Mouse (Mus musculus) lung, postnatal 0 days (tissue): ENCODE measurements around the gene Camsap1. TPM values are rescaled to one million over a fixed set of nuclear protein-coding genes. Genes with fewer than 3 reads are reported as not detected.

Experiments used
- ATAC-seq: fragments of 200-750 bp; cut with Nextera tagmentation; 2 replicates; pipeline ENCODE4 v1.8.0; 2017; ENCODE audit warnings: moderate library complexity
- DNase-seq: peaks from one replicate; pipeline ENCODE4 v3.0.0-alpha.2; 2016; ENCODE audit warnings: low spot score
- H3K27ac ChIP-seq: fragments of 300-500 bp; sonication (generic); 2 replicates; pipeline ENCODE4 v1.5.1; 2014; ENCODE audit warnings: antibody characterized with exemption, mild to moderate bottlenecking, low read length, mixed read lengths
- H3K27me3 ChIP-seq: fragments of 300-500 bp; sonication (generic); replicated peaks from 2 replicates; pipeline ENCODE4 v1.6.1; 2014; ENCODE audit warnings: low read length, mixed read lengths; ENCODE audit not compliant: insufficient read depth
- H3K36me3 ChIP-seq: fragments of 300-500 bp; sonication (generic); 2 replicates; pipeline ENCODE4 v1.6.1; 2014; ENCODE audit warnings: low read length, mixed read lengths; ENCODE audit not compliant: insufficient read depth
- H3K4me1 ChIP-seq: fragments of 300-500 bp; sonication (generic); 2 replicates; pipeline ENCODE4 v1.6.1; 2014; ENCODE audit warnings: antibody characterized with exemption, low read depth, low read length, mixed read lengths; ENCODE audit not compliant: insufficient read depth
- H3K4me2 ChIP-seq: fragments of 300-500 bp; sonication (generic); replicated peaks from 2 replicates; pipeline ENCODE4 v1.6.1; 2014; ENCODE audit warnings: low read depth, mild to moderate bottlenecking, low read length, moderate library complexity, mixed read lengths
- H3K4me3 ChIP-seq: fragments of 300-500 bp; sonication (generic); 2 replicates; pipeline ENCODE4 v1.5.1; 2014; ENCODE audit warnings: low read depth, low read length
- H3K9ac ChIP-seq: fragments of 300-500 bp; sonication (generic); replicated peaks from 2 replicates; pipeline ENCODE4 v1.6.1; 2014; ENCODE audit warnings: low read depth, mild to moderate bottlenecking
- H3K9me3 ChIP-seq: fragments of 300-500 bp; sonication (generic); 2 replicates; pipeline ENCODE4 v1.6.1; 2016; ENCODE audit warnings: low read length, mixed read lengths
- CTCF ChIP-seq: IDR thresholded peaks from 2 replicates; pipeline ENCODE4 v1.5.1; 2016; ENCODE audit warnings: antibody characterized with exemption, mild to moderate bottlenecking
- EP300 ChIP-seq: IDR thresholded peaks from 2 replicates; pipeline ENCODE4 v1.6.1; 2016; ENCODE audit warnings: antibody characterized with exemption, mild to moderate bottlenecking, control low read depth
- WGBS: fragments of 180-500 bp; shearing (Covaris S2); extraction: QIAGEN DNeasy Blood & Tissue Kit; methylation state at CpG from one replicate; pipeline ENCODE4 v1.1.7; 2014; 5-methylcytosine and 5-hydroxymethylcytosine counted together
- polyA plus RNA-seq: library from polyadenylated mRNA; unstranded; fragments of >200 nt; fragmentation: Nextera tagmentation; extraction: Ambion mirVana; gene quantifications from 2 replicates; pipeline ENCODE4 v1.2.1, GENCODE M21; 2015

The Camsap1 gene
- polyA plus RNA-seq: 5.2 and 5.4 TPM in 2 replicates

DNA sequence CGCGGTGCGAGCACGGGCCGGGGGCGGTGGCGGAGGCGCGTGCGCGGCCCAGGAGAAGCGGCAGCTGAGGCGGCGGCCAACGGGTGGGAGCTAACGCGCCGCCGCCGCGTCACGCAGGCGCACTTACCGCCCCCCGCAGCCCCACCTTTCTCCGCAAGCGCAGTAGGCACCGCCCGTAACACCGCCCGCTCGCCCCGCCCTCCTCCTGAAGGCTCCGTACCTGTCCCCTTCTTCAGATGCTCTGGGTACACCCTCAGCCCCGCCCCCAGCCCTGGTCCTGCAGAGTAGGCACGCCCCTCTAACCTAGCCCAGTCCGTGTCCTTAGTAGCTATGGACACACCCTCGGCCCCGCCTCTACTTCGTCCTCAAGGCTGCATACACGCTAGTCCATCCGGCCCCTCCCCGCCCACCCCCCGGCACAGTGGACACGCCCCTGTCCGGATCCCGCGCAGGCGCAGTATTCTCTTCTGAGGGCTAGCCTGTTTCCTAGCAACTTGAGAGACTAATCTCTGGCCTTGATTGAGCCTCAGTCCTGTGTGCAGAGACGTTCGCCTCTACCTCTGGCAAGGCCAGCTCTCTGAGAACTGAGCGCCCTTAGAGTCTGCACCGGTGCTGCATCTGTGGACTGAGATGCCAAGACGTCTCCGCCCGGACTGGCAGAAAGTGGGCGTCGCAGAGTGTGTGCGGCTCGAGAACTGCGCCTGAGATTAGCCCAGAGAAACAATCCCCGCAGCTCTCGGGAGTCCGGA, at the start of gene Camsap1:
Gene Camsap1, minus strand, starts transcription at position 124 of the 749 bp plus-strand sequence.
- TF ChIP-seq CTCF: no peak
- no peak for TF ChIP-seq EP300
- Histone ChIP-seq H3K9ac (peak within 1 kb of the TSS; percentile 84), H3K4me2 (peak within 1 kb of the TSS; percentile 90), H3K4me3 (peak within 1 kb of the TSS; percentile 88), H3K9me3 (no peaks in the 10 kb centered on the region), H3K36me3 (no peaks in the 10 kb centered on the region), H3K27ac (peak within 1 kb of the TSS; percentile 83), H3K4me1 (peaks cover 2% of the 10 kb centered on the region; the same call in 1 of the 2 replicates), H3K27me3 (no peaks in the 10 kb centered on the region)
- ATAC-seq: peak; percentile 99
- DNase-seq: peak; percentile 100
- under 1% methylated on average over 37 of the region's 64 CpGs for WGBS

- DNase-seq: no peak
These were observed 47.2 kb upstream of the Camsap1 start for GRCm38 (mm10) chr2:26030288-26030687.

DNA sequence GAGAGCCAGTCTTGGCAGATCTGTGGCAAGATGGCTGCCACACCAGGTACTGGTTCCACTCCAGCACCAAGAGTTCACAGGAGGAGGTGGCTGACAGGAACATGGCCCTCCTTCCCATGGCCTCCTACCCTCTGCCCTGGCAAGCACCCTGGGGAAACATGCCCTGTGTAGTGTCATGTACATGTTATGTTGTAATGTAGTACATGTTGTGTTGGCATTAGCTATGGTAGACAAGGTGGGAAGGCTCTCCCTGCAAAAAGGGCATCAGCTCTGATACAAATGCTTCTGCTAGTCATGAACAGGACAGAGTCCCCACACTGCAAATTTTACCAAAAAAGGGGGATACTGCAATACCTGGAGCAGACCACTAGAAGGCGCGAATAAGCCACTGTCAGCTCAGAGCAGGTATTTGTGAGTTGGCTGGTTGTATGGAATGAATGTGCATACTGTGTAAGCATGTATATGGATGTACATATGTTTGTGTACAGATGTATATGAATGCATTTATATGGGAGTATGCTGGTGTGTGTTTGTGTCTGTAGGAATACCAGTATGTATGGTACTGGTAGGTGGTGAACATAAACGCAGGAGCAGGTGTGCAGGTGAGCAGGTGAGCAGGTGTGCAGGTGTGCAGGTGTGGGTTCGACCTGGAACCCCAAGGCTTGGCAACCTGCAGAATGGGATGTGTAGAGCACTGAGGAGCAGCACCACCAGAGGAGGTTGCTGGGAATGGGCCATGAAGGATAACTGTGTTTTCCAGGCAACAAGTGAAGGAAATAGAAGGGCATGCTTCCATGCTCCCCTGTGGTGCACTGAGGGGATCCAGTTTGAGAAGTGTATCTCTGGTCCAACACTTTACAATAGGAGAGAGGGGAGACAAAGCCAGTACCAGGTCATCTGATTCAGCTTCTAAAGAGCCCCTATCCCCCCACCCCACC, 41.3 kb upstream of the Camsap1 start:
- H3K4me3 ChIP-seq: no peak overlapping the region
- no peaks in the 10 kb centered on the region for H3K27me3 ChIP-seq
- H3K4me2 ChIP-seq: no peak overlapping the region
- TF ChIP-seq CTCF: peak; percentile 84
- no peak for TF ChIP-seq EP300
- H3K36me3 ChIP-seq: no peaks in the 10 kb centered on the region
- 32% methylated on average over 4 of the region's 4 CpGs for WGBS
- no peak overlapping the region for H3K9ac ChIP-seq
- H3K27ac ChIP-seq: no peak overlapping the region
- ATAC-seq (no peak), DNase-seq (peak; percentile 37)
- no peaks in the 10 kb centered on the region for H3K9me3 ChIP-seq
- no peaks in the 10 kb centered on the region for H3K4me1 ChIP-seq

More at GRCm38 (mm10) chr2:26030288-26030687, 47.2 kb upstream of the Camsap1 start:
- no peak for ATAC-seq
- Histone ChIP-seq H3K27me3 (no peaks in the 10 kb centered on the region), H3K9ac (no peak overlapping the region), H3K4me1 (no peaks in the 10 kb centered on the region), H3K4me2 (no peak overlapping the region), H3K27ac (no peak overlapping the region), H3K9me3 (no peaks in the 10 kb centered on the region), H3K36me3 (no peaks in the 10 kb centered on the region), H3K4me3 (no peak overlapping the region)
- TF ChIP-seq EP300 (no peak), CTCF (peak; percentile 48)
- 43% methylated on average over 3 of the region's 3 CpGs for WGBS

DNA sequence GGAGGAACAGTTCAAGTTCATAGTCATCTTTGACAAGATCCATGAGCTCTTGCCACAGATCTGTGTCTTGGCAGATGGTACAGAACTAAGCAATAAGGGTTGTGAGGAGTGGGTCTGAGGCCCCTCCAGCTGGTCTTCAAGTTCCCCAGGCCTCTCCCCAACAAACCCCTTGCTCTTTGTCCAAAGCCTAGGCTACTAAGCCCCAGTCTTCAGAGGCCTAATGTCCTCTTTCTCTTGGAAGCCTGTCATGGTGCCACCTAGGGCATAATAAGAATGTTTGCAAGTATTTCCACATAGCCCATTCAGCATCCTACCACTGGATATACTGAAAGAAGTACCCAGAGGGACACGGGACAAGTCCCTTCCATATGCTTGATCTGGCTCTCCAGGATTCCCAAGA, 39.5 kb upstream of the Camsap1 start:
- Histone ChIP-seq H3K27ac (no peak overlapping the region), H3K4me3 (no peak overlapping the region), H3K4me2 (no peak overlapping the region), H3K9ac (no peak overlapping the region), H3K27me3 (no peaks in the 10 kb centered on the region), H3K9me3 (no peaks in the 10 kb centered on the region), H3K4me1 (no peaks in the 10 kb centered on the region), H3K36me3 (no peaks in the 10 kb centered on the region)
- 86% methylated on average over 1 of the region's 1 CpGs for WGBS
- TF ChIP-seq CTCF: no peak
- no peak for TF ChIP-seq EP300
- no peak for ATAC-seq
- peak; percentile 7 for DNase-seq

DNA sequence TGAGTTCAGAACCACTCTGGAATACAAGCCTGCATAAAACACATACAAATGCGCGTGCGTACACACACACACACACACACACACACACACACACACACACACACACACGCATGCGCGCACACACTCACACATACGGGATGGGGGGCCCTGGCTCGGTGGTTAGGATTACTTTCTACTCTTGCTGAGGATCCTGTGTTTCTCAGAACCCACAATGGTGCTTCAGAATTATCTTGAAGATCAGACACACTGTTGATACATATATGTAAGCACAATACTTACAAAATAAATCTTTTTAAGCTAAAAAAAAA, 39.1 kb upstream of the Camsap1 start:
- H3K9ac ChIP-seq: no peak overlapping the region
- H3K4me1 ChIP-seq: no peaks in the 10 kb centered on the region
- no peaks in the 10 kb centered on the region for H3K36me3 ChIP-seq
- H3K4me3 ChIP-seq: no peak overlapping the region
- no peak for ATAC-seq
- peak overlapping the region; percentile 80; the same call in 1 of the 2 replicates for H3K4me2 ChIP-seq
- H3K9me3 ChIP-seq: no peaks in the 10 kb centered on the region
- DNase-seq: no peak
- no peaks in the 10 kb centered on the region for H3K27me3 ChIP-seq
- no peak overlapping the region for H3K27ac ChIP-seq
- TF ChIP-seq CTCF: no peak
- TF ChIP-seq EP300: no peak
- WGBS: 82% methylated on average over 8 of the region's 8 CpGs

- DNase-seq (peak; percentile 95), ATAC-seq (peak; percentile 98)
- Histone ChIP-seq H3K4me2 (peak within 1 kb of the TSS; percentile 80), H3K27ac (peak within 1 kb of the TSS; percentile 82), H3K9ac (peak within 1 kb of the TSS; percentile 66), H3K9me3 (no peaks in the 10 kb centered on the region), H3K4me1 (no peaks in the 10 kb centered on the region), H3K36me3 (no peaks in the 10 kb centered on the region), H3K4me3 (peak within 1 kb of the TSS; percentile 76), H3K27me3 (no peaks in the 10 kb centered on the region)
- 8% methylated on average over 35 of the region's 50 CpGs for WGBS
- TF ChIP-seq CTCF: no peak
- TF ChIP-seq EP300: no peak
These were observed 38.6 kb upstream of the Camsap1 start, which contains the start of gene Ubac1 for GRCm38 (mm10) chr2:26021561-26022257. TSS of gene Ubac1 (minus strand) at chr2:26021747.
